Mouse (Mus musculus) stomach, embryonic 15.5 days (tissue): ENCODE data around the gene Il18rap. TPM values are rescaled to one million over a fixed set of nuclear protein-coding genes. Genes with fewer than 3 reads are reported as not detected.
"Not testable (repeated sequence)": the region's sequence is repeated elsewhere in the genome, so short reads cannot be mapped to it uniquely, and the experiment has no call there.

Source experiments
- ATAC-seq: fragments of 200-750 bp; cut with Nextera tagmentation; 2 replicates; pipeline ENCODE4 v1.8.0; 2017; ENCODE audit warnings: low read depth, moderate number of reproducible peaks, moderate TSS enrichment; ENCODE audit not compliant: insufficient read depth, low FRiP score
- H3K27ac ChIP-seq: fragments of 300-500 bp; sonication (generic); 2 replicates; pipeline ENCODE4 v1.5.1; 2015; ENCODE audit warnings: mild to moderate bottlenecking, inconsistent platforms
- H3K27me3 ChIP-seq: fragments of 300-500 bp; sonication (generic); replicated peaks from 2 replicates; pipeline ENCODE4 v1.6.1; 2015; ENCODE audit warnings: inconsistent platforms
- H3K36me3 ChIP-seq: fragments of 300-500 bp; sonication (generic); 2 replicates; pipeline ENCODE4 v1.6.1; 2015; ENCODE audit warnings: inconsistent platforms
- H3K4me1 ChIP-seq: fragments of 300-500 bp; sonication (generic); 2 replicates; pipeline ENCODE4 v1.6.1; 2015; ENCODE audit warnings: inconsistent platforms
- H3K4me2 ChIP-seq: fragments of 300-500 bp; sonication (generic); 2 replicates; pipeline ENCODE4 v1.6.1; 2015; ENCODE audit warnings: mild to moderate bottlenecking, inconsistent platforms
- H3K4me3 ChIP-seq: fragments of 300-500 bp; sonication (generic); replicated peaks from 2 replicates; pipeline ENCODE4 v1.5.1; 2015; ENCODE audit warnings: inconsistent platforms
- H3K9ac ChIP-seq: fragments of 300-500 bp; sonication (generic); 2 replicates; pipeline ENCODE4 v1.6.1; 2015; ENCODE audit warnings: inconsistent platforms
- H3K9me3 ChIP-seq: fragments of 300-500 bp; sonication (generic); 2 replicates; pipeline ENCODE4 v1.6.1; 2016; ENCODE audit warnings: inconsistent platforms
- WGBS: fragments of 180-500 bp; shearing (Covaris S2); methylation state at CpG from one replicate; pipeline ENCODE4 v1.1.7; 2015; 5-methylcytosine and 5-hydroxymethylcytosine counted together
- polyA plus RNA-seq: library from polyadenylated mRNA; unstranded; fragments of >200 nt; fragmentation: Nextera tagmentation; extraction: Ambion mirVana; gene quantifications from 2 replicates; pipeline ENCODE4 v1.2.1, GENCODE M21; 2015

The Il18rap gene
- polyA plus RNA-seq, 1 experiment from 2014 or later: 0.73 TPM

GRCm38 (mm10) chr1:40547762-40548161, 32.6 kb downstream of the Il18rap start:
- Histone ChIP-seq H3K27ac (no peak overlapping the region), H3K4me3 (no peak overlapping the region), H3K4me1 (no peaks in the 10 kb centered on the region), H3K36me3 (no peaks in the 10 kb centered on the region), H3K9me3 (no peaks in the 10 kb centered on the region), H3K4me2 (no peak overlapping the region), H3K9ac (no peak overlapping the region), H3K27me3 (no peaks in the 10 kb centered on the region)
- ATAC-seq: no peak
- 34% methylated on average over 10 of the region's 10 CpGs for WGBS

- peak; percentile 71; the same call in 1 of the 2 replicates for ATAC-seq
- 66% methylated on average over 4 of the region's 4 CpGs for WGBS
- no peaks in the 10 kb centered on the region for H3K36me3 ChIP-seq
- H3K9me3 ChIP-seq: no peaks in the 10 kb centered on the region
- no peak overlapping the region for H3K9ac ChIP-seq
- no peaks in the 10 kb centered on the region for H3K4me1 ChIP-seq
- no peaks in the 10 kb centered on the region for H3K27me3 ChIP-seq
- H3K27ac ChIP-seq: no peak overlapping the region
- no peak overlapping the region for H3K4me3 ChIP-seq
- no peak overlapping the region for H3K4me2 ChIP-seq
Measured at GRCm38 (mm10) chr1:40569374-40569773, 54.2 kb downstream of the Il18rap start.

- Histone ChIP-seq H3K4me3 (peak within 1 kb of the TSS; percentile 21), H3K27me3 (no peaks in the 10 kb centered on the region), H3K9ac (no peak within 1 kb of the TSS), H3K9me3 (no peaks in the 10 kb centered on the region), H3K4me2 (peak within 1 kb of the TSS; percentile 37), H3K27ac (no peak within 1 kb of the TSS), H3K36me3 (no peaks in the 10 kb centered on the region), H3K4me1 (no peaks in the 10 kb centered on the region)
- ATAC-seq: no peak
- 12% methylated on average over 7 of the region's 7 CpGs for WGBS
Measured at GRCm38 (mm10) chr1:40579784-40580183, 64.6 kb downstream of the Il18rap start, which contains the start of gene Slc9a4. TSS of gene Slc9a4 (plus strand) at chr1:40580081.

DNA sequence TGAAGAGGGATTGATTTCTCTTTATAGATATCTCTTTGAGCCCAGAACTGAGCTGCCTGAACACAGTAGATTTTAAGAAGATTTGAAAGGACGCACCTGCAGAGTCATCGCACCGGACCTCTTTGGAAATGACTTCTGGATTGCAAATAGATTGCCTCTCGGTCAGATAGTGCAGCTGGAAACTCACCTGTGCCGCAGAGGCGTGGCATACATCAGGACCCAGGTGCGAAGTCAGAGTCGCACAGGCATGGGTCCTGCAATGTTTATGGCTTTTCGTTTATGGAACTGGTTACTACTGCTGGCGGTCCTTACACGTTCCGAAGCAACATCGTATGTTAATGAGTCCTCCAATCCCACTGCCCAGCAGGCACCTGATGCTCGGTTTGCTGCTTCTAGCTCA, 65.1 kb downstream of the Il18rap start:
- Histone ChIP-seq H3K27me3 (no peaks in the 10 kb centered on the region), H3K9me3 (no peaks in the 10 kb centered on the region), H3K27ac (no peak overlapping the region), H3K4me1 (no peaks in the 10 kb centered on the region), H3K9ac (no peak overlapping the region), H3K36me3 (no peaks in the 10 kb centered on the region), H3K4me2 (peak overlapping the region; percentile 37; the same call in 1 of the 2 replicates), H3K4me3 (peak overlapping the region; percentile 21)
- no peak for ATAC-seq
- 57% methylated on average over 14 of the region's 14 CpGs for WGBS

DNA sequence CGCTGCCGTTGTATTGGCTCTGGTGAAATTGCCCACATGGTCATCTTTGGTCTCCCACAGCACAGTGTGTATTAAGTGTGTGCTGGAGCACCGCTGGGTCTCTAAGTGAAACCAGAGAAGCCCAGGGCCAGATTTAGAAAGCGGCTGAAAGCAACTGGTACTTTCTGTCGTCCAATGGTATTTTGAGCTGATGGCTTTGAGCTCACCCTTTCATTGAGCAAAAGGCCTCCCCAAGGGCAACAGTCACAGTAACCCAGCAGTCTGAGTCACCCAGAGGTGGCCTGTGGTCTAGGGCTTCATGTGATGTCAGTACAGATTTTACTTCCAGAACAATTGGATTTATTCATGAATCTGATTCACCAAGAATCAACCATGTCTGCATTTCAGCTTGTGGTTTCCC, 71.6 kb downstream of the Il18rap start:
- H3K9me3 ChIP-seq: no peaks in the 10 kb centered on the region
- no peaks in the 10 kb centered on the region for H3K36me3 ChIP-seq
- H3K4me1 ChIP-seq: no peaks in the 10 kb centered on the region
- ATAC-seq: no peak
- no peak overlapping the region for H3K9ac ChIP-seq
- no peak overlapping the region for H3K4me3 ChIP-seq
- 88% methylated on average over 5 of the region's 5 CpGs for WGBS
- no peaks in the 10 kb centered on the region for H3K27me3 ChIP-seq
- H3K27ac ChIP-seq: no peak overlapping the region
- H3K4me2 ChIP-seq: no peak overlapping the region

GRCm38 (mm10) chr1:40590931-40591330, 75.8 kb downstream of the Il18rap start:
- H3K9me3 ChIP-seq: no peaks in the 10 kb centered on the region
- H3K36me3 ChIP-seq: no peaks in the 10 kb centered on the region
- H3K9ac ChIP-seq: no peak overlapping the region
- H3K4me2 ChIP-seq: no peak overlapping the region
- H3K4me3 ChIP-seq: no peak overlapping the region
- H3K4me1 ChIP-seq: no peaks in the 10 kb centered on the region
- 83% methylated on average over 4 of the region's 4 CpGs for WGBS
- ATAC-seq: no peak
- H3K27me3 ChIP-seq: no peaks in the 10 kb centered on the region
- no peak overlapping the region for H3K27ac ChIP-seq

GRCm38 (mm10) chr1:40597822-40598221, 82.7 kb downstream of the Il18rap start:
- H3K4me2 ChIP-seq: no peak overlapping the region
- no peaks in the 10 kb centered on the region for H3K36me3 ChIP-seq
- H3K4me3 ChIP-seq: no peak overlapping the region
- H3K4me1 ChIP-seq: no peaks in the 10 kb centered on the region
- no peaks in the 10 kb centered on the region for H3K27me3 ChIP-seq
- no peaks in the 10 kb centered on the region for H3K9me3 ChIP-seq
- no peak overlapping the region for H3K9ac ChIP-seq
- H3K27ac ChIP-seq: no peak overlapping the region
- ATAC-seq: no peak
- 51% methylated on average over 5 of the region's 5 CpGs for WGBS

DNA sequence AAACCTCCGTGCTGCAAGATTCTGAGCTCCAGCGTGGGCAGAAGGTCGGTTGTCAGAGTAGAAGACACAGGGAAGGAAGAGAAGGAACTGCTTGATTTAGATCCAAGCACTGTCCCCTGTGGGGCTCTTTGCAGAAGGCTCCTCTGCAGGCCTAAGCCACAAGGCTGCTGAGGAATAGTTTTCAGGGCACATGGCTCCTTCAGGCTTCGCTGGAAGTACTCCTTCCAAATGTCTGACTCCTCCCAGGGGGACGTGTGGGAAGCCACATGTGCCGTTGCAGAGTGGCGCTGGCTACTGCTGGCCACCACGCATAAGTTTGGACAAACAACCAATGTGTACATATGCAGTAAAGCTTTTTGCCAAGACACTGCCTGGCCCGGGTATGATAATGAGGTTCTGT, 84.5 kb downstream of the Il18rap start:
- not testable (repeated sequence) for H3K27ac ChIP-seq, H3K9ac ChIP-seq, H3K36me3 ChIP-seq, H3K27me3 ChIP-seq, H3K9me3 ChIP-seq, H3K4me1 ChIP-seq, ATAC-seq, H3K4me3 ChIP-seq, H3K4me2 ChIP-seq
- 91% methylated on average over 9 of the region's 9 CpGs for WGBS

- WGBS: 76% methylated on average over 25 of the region's 25 CpGs
- H3K9me3 ChIP-seq: no peaks in the 10 kb centered on the region
- ATAC-seq: no peak
Measured at GRCm38 (mm10) chr1:40600394-40601327, 85.5 kb downstream of the Il18rap start.

More at GRCm38 (mm10) chr1:40600394-40601327, 85.5 kb downstream of the Il18rap start:
- H3K27me3 ChIP-seq: no peaks in the 10 kb centered on the region
- no peak overlapping the region for H3K4me2 ChIP-seq
- no peak overlapping the region for H3K4me3 ChIP-seq
- H3K4me1 ChIP-seq: no peaks in the 10 kb centered on the region
- no peak overlapping the region for H3K9ac ChIP-seq
- no peak overlapping the region for H3K27ac ChIP-seq
- H3K36me3 ChIP-seq: no peaks in the 10 kb centered on the region

Other genes with a start within 250 kb of the Il18rap start
- 7.2 and 7.5 TPM in 2 replicates for gene Il1rl2, start 190.8 kb upstream of the Il18rap start, polyA plus RNA-seq
- gene Il1rl1, start 85.8 kb upstream of the Il18rap start, polyA plus RNA-seq: 1.3 and 1.8 TPM in 2 replicates
- 1.0 and 1.2 TPM in 2 replicates for gene Il18r1, start 49.8 kb upstream of the Il18rap start, polyA plus RNA-seq
- gene Slc9a4, start 64.7 kb downstream of the Il18rap start, polyA plus RNA-seq: 3.2 and 5.3 TPM in 2 replicates
- 1.8 and 2.3 TPM in 2 replicates for gene Slc9a2, start 165.2 kb downstream of the Il18rap start, polyA plus RNA-seq